Mouse (Mus musculus) neural tube, embryonic 15.5 days (tissue): ENCODE measurements around the gene Ugt1a8. TPM values are rescaled to one million over a fixed set of nuclear protein-coding genes. Genes with fewer than 3 reads are reported as not detected.

Experiments used
- ATAC-seq: fragments of 200-750 bp; cut with Nextera tagmentation; 2 replicates; pipeline ENCODE4 v1.8.0; 2017; ENCODE audit warnings: mild to moderate bottlenecking, moderate TSS enrichment, moderate library complexity; ENCODE audit not compliant: low FRiP score
- H3K27ac ChIP-seq: fragments of 300-500 bp; sonication (generic); replicated peaks from 2 replicates; pipeline ENCODE4 v1.5.1; 2015; ENCODE audit warnings: mild to moderate bottlenecking, inconsistent platforms
- H3K27me3 ChIP-seq: fragments of 300-500 bp; sonication (generic); replicated peaks from 2 replicates; pipeline ENCODE4 v1.6.1; 2015; ENCODE audit warnings: inconsistent platforms
- H3K36me3 ChIP-seq: fragments of 300-500 bp; sonication (generic); 2 replicates; pipeline ENCODE4 v1.6.1; 2015; ENCODE audit warnings: inconsistent platforms
- H3K4me1 ChIP-seq: fragments of 300-500 bp; sonication (generic); 2 replicates; pipeline ENCODE4 v1.6.1; 2015; ENCODE audit warnings: inconsistent platforms
- H3K4me2 ChIP-seq: fragments of 300-500 bp; sonication (generic); 2 replicates; pipeline ENCODE4 v1.6.1; 2015; ENCODE audit warnings: inconsistent platforms, mild to moderate bottlenecking, moderate library complexity
- H3K4me3 ChIP-seq: fragments of 300-500 bp; sonication (generic); replicated peaks from 2 replicates; pipeline ENCODE4 v1.5.1; 2015; ENCODE audit warnings: mild to moderate bottlenecking, inconsistent platforms
- H3K9ac ChIP-seq: fragments of 300-500 bp; sonication (generic); replicated peaks from 2 replicates; pipeline ENCODE4 v1.6.1; 2015; ENCODE audit warnings: mild to moderate bottlenecking, inconsistent platforms
- H3K9me3 ChIP-seq: fragments of 300-500 bp; sonication (generic); replicated peaks from 2 replicates; pipeline ENCODE4 v1.6.1; 2016; ENCODE audit warnings: inconsistent platforms
- WGBS: fragments of 180-500 bp; shearing (Covaris S2); methylation state at CpG from one replicate; pipeline ENCODE4 v1.1.7; 2015; ENCODE audit warnings: mixed read lengths; 5-methylcytosine and 5-hydroxymethylcytosine counted together
- polyA plus RNA-seq: library from polyadenylated mRNA; unstranded; fragments of >200 nt; fragmentation: Nextera tagmentation; extraction: Ambion mirVana; gene quantifications from 2 replicates; pipeline ENCODE4 v1.2.1, GENCODE M21; 2015

Ugt1a8 gene
- polyA plus RNA-seq, 1 experiment from 2014 or later: not detected

- Histone ChIP-seq H3K4me1 (no peaks in the 10 kb centered on the region; the same call in 1 of the 2 replicates), H3K9me3 (no peaks in the 10 kb centered on the region), H3K9ac (no peak overlapping the region), H3K4me2 (no peak overlapping the region), H3K27me3 (no peaks in the 10 kb centered on the region), H3K36me3 (peaks cover 81% of the 10 kb centered on the region), H3K4me3 (no peak overlapping the region), H3K27ac (no peak overlapping the region)
- WGBS: 96% methylated on average over 6 of the region's 6 CpGs
- ATAC-seq: no peak
Measured at GRCm38 (mm10) chr1:88267489-88267888, 179.9 kb downstream of the Ugt1a8 start.

- ATAC-seq: no peak
- WGBS: 89% methylated on average over 6 of the region's 6 CpGs
Measured at GRCm38 (mm10) chr1:88268070-88268469, 180.5 kb downstream of the Ugt1a8 start.

More at GRCm38 (mm10) chr1:88268070-88268469, 180.5 kb downstream of the Ugt1a8 start:
- Histone ChIP-seq H3K27me3 (no peaks in the 10 kb centered on the region), H3K9me3 (no peaks in the 10 kb centered on the region), H3K4me3 (no peak overlapping the region), H3K9ac (no peak overlapping the region), H3K4me1 (no peaks in the 10 kb centered on the region), H3K36me3 (peaks cover 80% of the 10 kb centered on the region), H3K4me2 (no peak overlapping the region), H3K27ac (no peak overlapping the region)

Other genes starting within 250 kb of the Ugt1a8 start
- 40.7 and 45.4 TPM in 2 replicates for gene Dgkd, start 234.5 kb upstream of the Ugt1a8 start, polyA plus RNA-seq
- 20.4 and 22.5 TPM in 2 replicates for gene Usp40, start 79.3 kb upstream of the Ugt1a8 start, polyA plus RNA-seq
- gene Ugt1a10, start 32.4 kb upstream of the Ugt1a8 start, polyA plus RNA-seq: not detected in 2 replicates
- 0.12 TPM in 1 of 2 replicates, not detected in the other for gene Ugt1a9, start 17.0 kb upstream of the Ugt1a8 start, polyA plus RNA-seq
- 1.5 and 3.7 TPM in 2 replicates for gene Ugt1a7c, start 7.2 kb downstream of the Ugt1a8 start, polyA plus RNA-seq
- 0.10 TPM in 1 of 2 replicates, not detected in the other for gene Ugt1a6b, start 15.4 kb downstream of the Ugt1a8 start, polyA plus RNA-seq
- 1.7 and 1.9 TPM in 2 replicates for gene Ugt1a6a, start 47.0 kb downstream of the Ugt1a8 start, polyA plus RNA-seq
- not detected in 2 replicates for gene Ugt1a5, start 78.2 kb downstream of the Ugt1a8 start, polyA plus RNA-seq
- not detected in 2 replicates for gene Ugt1a2, start 112.8 kb downstream of the Ugt1a8 start, polyA plus RNA-seq
- gene Dnajb3, start 118.0 kb downstream of the Ugt1a8 start, polyA plus RNA-seq: 11.9 and 13.7 TPM in 2 replicates
- gene Ugt1a1, start 124.1 kb downstream of the Ugt1a8 start, polyA plus RNA-seq: 0.34 TPM in 1 of 2 replicates, not detected in the other
- gene Mroh2a, start 139.2 kb downstream of the Ugt1a8 start, polyA plus RNA-seq: 0.41 and 0.69 TPM in 2 replicates
- gene Hjurp, start 189.8 kb downstream of the Ugt1a8 start, polyA plus RNA-seq: 63.6 and 84.0 TPM in 2 replicates
- gene Trpm8, start 189.8 kb downstream of the Ugt1a8 start, polyA plus RNA-seq: 0.11 and 0.14 TPM in 2 replicates